Mouse (Mus musculus): Measurements from ENCODE around the gene Tle3. TPM values are rescaled to one million over a fixed set of nuclear protein-coding genes. Genes with fewer than 3 reads are reported as not detected.

Gene Tle3
- total RNA-seq, 2 experiments from 2014 or later = 51.5 to 53.2 TPM

DNA sequence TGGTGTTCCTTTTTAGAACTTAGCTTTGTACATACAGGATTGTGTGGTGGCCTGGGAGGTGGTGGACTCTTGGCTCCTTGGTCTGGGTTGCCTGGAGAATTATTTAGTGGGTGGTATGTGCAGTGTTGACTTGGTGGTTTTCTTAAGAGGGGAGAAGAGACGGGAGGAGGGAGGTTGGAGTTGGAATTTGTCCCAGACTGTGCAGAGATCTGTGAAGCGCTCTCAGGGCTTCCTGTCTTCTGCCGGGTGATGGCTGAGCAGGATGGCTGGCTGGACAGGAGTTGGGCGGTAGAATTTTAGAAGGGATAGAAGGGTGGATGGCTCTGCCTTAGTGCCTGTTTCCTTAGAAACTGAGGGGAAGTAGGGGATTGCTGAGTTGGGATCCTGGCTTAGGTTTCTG lies 25.0 kb downstream of the Tle3 start:
- DNase-seq = no peak

DNA sequence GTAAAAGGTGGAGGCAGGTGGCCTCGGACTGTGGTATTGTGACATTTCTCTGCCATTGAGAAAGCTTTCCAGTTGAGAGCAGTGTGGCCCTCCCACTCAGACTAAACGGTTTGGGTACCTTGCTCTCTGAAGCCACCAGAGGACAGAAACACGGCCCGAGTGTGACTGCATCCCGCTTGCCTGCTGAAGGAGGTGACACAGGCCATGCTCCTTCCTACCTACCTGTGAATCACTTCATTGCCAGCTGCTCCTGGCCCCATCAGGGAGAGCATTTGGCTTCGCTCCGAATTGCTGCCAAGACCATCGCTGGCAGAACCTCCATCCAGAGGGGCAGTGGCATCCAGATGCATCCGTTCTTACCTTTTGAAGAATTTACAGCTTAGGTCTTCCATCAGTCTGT lies 26.0 kb downstream of the Tle3 start:
- DNase-seq = no peak

DNA sequence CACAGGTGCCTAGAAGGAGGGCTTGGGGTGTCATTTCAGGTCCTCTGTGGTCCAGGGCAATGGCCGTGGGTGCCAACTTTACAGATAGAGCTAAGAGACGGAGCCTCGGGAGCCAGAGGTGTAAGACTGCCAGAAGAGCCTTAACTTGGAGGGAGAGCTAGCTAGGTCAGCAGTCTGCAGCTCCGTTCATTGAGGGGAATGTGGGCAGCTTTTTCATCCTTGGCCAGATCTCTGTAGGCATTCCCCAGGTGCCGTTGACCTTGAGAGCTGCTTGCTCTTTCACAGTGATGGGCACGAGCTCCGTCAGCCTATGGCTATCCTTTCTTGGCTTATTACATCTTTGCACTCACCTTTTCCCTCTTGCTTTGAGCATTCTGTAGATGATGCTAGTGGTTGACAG lies 28.0 kb downstream of the Tle3 start:
- no peak for DNase-seq

DNA sequence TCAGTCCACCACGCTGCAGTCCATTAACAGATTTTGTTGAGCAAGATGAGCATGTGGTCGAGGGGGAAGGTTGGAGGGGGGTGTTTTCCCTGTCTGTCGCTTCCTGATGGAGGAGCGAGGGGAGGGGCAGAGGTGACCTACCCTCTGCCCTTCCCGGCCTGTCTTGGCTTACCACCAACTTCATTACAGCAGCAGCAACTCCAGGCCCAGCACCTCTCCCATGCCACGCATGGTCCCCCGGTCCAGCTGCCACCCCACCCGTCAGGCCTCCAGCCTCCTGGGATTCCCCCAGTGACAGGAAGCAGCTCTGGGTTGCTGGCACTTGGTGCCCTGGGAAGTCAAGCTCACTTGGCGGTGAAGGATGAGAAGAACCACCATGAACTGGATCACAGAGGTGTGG lies 29.5 kb downstream of the Tle3 start:
- no peak for DNase-seq

DNA sequence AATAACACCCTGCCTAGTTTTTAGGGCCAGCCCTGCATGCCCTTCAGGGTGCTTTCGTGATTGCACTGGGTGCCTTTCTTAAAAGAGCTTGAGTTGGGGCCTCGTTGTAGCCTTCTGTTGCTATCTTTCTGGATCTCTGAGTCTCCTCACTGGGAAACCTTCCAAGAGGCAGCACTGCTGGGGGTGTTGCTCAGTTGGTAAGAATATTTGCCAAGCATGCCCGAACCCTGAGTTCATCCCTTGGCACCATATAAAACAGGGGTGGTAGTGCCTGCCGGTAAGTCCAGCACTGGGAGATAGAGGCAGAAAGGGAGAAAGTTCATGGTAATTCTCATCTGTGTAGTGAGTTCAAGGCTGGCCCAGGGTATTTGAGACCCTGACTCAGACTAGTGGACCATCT lies 30.1 kb downstream of the Tle3 start:
- DNase-seq = no peak

DNA sequence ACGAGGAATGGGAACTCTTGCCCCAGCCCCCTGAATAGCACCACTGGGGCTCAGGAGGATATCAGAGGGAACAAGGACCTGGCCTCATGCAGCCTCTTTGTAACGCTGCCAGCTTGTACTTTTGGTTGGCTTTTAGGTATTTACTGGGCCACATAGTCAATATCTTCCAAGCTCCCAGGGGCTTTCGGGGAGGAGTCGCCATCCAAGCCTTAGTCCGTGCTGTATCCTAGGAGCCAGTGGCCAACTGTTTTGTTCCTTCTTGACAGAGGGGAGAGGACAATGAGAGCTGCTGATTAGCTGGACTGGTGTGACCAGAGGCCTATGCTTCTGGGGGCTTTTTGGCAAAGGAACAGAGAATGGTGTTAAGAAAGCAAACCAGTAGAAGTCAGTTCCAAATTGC lies 30.6 kb downstream of the Tle3 start:
- no peak for DNase-seq

DNA sequence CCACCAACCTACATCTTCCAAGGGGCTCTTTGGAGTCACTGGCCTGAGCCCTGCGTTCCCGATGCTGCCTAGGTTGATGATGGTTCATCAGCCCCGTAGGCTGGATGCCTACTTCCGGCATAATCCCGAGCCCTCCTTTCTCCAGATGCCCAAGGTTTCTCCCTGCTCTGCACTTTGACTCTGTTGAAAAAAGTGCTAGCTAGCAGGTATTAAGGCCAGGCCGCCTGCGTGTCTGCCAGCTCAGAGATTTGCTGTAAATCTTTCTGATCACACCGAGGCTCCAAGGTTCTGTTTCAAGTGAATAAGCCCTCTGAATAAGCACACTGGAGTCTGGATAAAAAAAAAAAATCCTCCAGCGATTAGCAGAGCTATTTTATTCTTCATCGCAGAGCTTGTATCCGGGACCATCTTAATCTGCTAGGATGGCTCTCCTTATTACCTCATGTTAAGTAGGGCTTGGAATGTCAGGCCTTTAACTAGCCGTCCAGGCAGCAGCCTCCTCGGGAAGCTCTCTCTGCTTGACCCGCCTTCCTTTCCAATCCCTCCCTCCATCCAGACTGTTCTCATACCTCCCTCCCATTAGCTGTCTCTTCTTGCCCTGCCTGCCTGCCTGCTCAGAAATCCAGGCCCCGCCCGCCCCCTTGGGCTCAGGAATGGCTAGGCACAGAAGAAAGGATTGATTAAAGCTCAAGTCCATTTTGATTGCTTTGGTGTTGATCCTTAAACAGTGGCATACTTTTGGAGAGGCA lies 31.9 kb downstream of the Tle3 start:
- no peak for DNase-seq

DNA sequence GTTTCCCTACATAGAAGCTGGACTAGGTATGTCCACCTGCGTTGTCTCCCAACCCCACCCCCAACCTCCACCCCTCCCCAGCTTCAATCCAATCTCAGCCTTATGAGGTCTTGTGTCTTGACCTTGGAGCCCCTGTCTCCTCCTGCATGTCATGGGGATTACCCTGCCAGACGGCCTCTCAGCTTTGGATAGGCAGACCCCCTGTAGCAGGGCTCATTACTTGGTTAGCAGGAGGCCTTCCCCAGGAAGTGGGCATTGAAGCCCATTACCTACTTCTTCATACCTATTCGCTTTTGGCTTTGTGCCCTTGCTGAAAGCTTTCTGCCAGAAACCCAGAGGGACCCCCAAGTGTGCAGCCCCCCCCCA lies 32.4 kb downstream of the Tle3 start:
- DNase-seq = no peak

DNA sequence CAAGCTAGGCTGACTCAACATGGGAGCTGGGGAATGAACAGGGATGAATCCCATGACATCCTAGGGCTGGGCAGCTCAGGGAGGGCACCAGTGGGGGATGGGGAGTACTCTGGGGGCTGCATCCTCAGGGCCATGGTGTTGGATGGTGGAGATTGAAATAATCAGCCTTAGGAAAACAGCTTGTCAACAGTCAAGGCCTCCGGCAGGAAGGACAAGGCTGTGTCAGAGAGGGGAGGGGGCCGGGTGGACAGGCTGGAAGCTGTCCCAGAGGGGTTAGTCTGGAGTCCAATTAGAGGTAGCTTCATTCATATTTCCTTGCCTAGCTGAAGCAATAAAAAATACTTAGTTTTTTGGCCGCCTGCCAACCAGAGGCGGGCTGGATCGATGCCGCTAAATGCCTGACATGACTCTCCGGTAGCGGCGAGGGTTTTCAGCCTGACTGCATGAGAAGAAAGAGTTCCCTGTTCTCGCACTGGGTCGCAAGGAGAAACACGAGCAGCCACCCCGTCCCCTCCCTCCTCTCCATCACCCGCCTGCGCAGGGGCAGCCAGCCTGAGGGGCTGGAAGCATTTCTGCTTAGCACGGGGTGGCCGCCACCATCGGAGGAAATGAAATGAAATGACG lies 32.9 kb downstream of the Tle3 start:
- peak; percentile 83 to 85 for DNase-seq

DNA sequence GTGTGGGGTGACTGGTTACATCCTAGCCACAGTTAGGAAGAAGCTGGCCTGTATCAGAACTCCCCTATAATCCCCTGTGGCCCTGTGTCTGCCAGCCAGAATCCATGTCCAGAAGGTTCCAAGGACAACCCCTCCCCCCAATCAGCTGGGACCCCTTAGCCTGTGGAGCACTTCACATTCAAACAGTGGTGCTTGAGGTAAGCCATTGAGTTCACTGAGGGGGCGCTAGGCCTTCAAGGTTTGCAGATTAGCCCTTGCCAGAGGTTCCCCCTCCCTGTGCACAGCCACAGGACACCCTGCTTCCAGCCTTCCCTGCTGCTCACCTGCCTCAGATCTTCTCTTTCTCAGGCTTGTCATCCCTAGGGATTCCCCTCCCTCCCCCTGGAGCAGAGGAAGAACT lies 34.2 kb downstream of the Tle3 start:
- no peak for DNase-seq

DNA sequence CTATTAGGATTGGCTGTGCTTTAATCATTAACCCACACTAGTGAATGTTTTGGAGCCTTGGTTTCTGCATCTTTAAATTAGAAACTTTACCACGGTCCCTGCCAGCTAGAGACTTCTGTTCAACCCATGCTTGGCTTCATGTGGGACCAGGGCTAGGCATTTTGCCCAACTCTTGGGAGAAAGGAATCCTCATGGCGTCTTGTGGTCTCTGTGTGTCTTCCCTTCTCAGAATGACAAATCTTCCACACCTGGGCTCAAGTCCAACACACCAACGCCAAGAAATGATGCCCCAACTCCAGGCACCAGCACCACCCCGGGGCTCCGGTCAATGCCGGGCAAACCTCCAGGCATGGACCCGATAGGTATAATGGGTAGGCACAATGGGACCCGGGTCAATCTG lies 36.9 kb downstream of the Tle3 start:
- DNase-seq = no peak

DNA sequence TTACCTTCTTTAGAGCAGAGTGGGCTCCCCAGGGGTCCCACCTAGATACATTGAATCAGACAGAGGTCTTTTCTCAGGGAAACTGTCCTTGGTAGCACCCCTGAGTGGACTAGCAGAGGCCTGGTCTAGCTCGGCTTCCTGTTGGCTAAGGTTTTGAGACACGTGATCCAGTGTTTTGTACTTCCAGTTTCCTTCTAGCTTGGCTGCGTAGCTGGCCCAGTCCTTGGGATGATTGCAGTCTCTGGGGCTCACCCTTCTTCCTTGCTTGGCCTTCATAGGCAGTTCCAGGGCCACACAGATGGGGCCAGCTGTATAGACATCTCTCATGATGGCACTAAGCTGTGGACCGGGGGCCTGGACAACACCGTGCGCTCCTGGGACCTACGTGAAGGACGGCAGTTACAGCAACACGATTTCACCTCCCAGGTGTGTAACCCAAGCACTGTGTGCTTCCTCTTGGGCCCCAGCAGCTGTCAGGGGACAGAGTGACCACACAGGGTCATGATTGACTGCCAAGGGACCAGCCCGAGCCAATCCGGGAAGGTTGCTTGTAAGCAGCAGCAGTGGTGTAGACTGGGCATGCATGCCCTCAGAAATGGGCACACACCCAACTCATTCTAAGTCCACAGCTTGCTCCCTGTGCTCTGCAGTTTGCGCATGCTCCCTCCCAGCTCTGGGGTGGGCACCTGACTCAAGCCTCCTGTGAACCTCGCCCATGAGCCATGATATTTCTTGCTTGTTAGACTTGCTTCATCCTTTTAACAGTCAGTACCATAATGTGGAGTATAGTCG lies 41.7 kb downstream of the Tle3 start:
- DNase-seq = no peak

DNA sequence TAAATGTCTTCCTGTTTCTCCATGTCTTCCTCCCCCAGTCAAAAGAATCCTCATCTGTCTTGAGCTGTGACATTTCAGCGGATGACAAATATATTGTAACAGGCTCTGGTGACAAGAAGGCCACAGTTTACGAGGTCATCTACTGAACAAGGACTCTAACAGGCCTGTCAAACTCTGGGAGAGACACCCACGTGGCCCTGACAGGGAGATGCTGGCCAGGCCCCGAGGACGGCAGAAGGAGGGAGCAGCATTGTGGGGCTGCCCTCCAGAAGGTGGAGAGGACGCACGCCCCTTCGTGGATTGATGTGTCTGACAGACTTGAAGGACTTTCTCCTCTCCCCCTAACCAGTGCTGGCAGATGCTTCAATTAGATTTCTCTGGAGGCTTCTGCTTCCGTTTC lies 44.4 kb downstream of the Tle3 start:
- DNase-seq = no peak

DNA sequence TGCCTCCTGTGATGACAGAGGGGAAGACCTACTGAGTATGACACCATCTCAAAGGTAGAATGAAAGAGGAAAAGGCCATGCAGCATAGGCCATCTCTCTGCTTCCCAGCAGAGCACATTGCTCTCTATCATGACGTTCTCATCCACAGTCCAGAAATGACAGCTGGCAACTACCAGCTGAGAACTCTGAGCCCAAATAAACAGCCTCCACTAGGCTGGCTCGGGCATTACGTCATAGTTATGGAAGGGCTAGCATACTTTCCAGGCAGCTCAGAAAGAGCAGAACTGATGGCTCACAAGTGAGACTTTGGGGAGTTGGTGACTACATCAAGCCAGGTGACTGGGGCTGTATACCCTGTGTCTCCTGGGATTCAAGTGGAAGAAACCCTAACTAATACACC lies 49.5 kb downstream of the Tle3 start:
- no peak for DNase-seq

DNA sequence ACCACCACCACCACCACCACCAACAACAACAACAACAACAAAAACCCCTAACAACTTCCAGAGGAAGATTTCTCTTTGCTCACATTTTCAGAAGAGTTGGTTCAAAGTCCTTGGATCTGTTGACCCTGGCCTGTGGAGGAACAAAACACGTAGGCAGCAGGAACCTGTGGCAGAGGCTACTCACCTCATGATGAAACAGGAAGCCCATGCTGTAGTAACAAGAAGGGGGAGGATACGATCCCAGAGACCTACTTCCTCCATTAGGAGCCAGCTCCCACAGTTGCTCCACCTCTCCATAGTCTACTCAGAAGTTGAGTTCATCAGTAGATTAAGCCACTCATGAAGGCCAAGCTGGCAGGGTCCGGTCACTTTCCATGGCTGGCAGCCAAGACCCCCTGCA lies 52.1 kb downstream of the Tle3 start:
- no peak for DNase-seq

DNA sequence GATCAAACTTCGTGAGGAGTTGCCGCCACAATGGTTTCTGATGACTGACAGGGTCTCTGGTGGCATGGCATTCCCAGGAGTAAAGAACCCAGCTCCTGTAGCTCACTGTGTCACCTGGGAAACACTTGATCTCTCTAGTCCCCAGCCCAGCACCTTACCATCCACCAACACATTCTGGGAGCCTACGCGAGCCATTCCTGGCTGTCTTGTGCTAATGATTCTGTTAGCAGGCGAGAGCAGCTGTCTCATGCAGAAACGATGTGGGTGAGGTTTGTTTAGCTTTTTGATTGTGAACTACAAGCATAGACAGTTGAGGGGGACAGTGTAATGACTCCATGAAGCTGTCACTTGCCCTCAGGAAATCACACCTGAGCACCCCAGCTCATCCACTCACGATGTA lies 54.3 kb downstream of the Tle3 start:
- DNase-seq = no peak

DNA sequence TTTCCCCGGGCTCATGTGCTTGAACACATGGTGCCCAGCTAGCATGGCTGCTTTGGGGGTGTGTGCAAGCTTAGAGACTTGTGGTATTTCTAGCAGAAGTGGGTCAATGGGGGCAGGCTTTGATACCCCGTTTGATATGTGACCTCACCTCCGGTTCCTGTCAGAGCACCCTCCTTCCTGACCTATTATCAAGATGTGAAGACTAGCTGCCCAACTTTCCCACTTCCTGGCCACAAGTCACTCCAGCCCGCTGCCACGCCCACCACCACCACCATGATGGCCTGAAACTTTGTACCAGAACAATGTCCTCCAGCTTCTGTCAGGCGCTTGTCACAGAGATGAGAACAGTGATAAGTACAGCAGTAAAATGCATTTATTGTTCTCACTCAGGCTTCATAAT lies 54.9 kb downstream of the Tle3 start:
- DNase-seq = no peak

DNA sequence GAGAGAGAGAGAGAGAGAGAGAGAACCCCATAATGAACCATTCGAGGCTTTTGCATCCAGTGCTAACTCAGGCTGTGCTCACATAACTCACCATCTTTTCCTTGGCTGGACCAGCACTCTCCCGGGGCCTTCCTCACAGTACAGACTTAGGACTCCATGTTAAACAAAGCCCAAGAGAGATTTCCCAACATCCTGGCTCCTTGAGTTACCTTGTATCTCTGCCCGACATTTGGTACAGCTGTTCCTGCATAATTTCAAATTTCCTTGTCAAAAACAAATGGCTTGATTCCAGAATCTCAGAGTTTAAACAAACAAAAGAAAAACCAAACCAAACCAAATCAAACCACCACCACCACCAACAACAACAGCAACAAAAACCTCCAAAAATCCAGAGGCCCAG lies 55.7 kb downstream of the Tle3 start:
- no peak for DNase-seq

DNA sequence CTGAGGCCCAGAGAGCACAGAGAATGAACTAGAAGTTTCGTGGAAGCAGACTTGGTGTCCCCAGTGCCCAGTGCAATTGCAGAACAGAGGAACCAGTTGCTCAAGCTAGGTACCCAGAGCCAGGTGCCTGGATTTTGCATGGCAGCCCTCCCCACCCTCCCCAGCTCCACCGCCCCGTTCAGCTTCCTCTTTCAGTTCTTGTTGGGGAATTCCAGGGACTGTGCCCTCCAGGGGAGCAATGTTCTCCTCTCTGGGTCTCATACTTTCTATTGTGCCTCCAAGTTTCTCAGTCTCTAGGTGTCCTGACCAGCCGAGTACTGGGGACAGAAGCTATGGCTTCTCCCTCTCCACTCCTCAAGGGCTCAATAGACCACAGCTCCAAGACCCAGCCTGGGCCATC lies 59.7 kb downstream of the Tle3 start:
- no peak for DNase-seq

DNA sequence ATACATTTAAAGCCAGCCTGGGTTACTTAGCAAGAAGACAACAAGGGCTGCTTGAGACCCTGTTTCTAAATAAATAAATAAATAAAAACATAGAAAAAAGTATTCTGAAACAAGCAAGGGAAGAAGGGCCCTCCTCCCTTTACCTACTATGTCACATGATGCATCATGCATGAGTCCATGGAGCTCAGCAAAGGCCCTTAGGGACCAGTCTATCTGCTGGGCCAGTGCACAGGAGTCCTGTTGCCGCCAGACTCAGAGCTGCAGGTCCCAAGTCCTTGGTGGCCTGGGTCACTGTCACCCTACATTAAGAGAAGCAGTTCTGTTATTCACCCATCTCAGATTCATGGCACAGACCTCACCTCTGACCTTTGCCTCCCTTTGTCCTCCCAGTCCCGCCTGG lies 61.0 kb downstream of the Tle3 start:
- DNase-seq = no peak

DNA sequence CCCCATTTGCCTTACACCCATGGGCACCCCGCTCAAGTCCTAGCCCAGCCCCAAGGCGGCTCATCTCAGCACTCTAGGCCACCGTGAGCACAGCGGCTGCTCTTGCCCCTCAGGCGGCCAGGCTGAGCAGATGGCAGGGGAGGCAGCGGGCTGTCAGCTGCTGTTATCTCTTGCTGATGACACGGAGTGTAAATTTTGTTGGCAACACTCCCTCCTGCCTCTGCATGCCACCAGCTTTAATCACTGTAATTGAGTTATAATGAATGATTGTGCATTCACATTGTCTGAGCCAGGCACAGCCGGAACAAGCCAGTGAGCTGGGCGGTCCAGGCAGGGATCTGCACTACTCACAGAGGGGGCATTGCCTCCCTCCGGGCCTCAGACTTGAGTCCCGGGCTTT lies 61.9 kb downstream of the Tle3 start:
- DNase-seq = peak; percentile 66 to 70

DNA sequence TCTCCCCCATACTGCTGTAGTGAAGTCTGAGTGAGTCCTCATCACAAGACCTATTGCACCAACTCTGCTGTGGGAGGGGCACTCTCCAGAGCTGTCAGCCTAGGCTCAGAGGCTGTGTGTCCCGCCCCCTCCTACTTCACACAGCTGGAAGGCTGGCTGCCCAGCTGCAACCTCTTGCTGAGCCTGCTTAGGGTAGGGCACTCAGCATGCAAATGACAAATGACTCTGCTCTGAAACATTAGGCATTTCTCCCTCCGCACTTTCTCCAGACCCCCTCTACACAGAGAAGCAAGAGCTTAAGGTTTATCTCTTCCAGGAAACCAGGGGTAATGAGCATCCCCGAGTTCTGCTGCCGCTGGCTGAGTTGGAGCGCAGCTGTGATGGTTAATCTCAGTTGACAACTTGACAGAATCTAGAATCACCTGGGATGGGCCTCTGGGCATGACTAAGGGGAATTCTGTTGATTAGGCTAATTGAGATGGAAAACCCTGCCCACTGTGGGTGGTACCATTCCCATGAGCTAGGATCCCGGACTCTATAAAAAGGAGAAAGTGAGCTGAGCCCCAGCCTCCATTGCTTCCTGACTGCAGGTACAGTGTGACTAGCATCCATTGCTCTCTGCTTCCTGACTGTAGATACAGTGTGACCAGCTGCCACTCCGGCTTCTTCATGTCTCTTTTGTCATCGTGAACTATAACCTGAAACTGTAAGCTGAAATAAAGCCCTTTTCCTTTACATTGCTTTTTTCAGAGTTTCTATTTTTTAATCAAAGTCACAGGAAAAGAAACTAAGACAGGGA lies 63.2 kb downstream of the Tle3 start:
- DNase-seq = no peak

DNA sequence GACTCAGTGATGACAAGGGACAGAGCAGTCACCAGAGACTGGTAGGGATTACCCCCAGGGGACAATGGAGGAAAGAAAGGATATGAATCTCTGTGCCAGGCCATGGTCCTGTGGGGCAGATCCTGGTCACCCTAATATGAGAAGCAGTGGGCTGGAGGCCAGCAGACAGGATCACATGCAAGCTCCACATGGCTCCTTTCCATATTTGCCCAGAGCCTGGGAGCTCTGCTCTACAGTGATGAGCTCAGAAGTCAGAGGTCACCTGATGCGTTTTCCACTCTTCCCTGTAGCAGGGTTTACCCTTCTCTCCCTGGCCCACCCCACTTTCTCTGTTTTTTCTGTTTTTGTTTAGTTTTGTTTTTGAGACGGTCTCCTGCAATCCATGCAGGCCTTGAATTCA lies 63.9 kb downstream of the Tle3 start:
- DNase-seq = no peak

Measured in layer of hippocampus, postnatal 36 days (tissue).